Mouse (Mus musculus): ENCODE data around the gene Il17rc. TPM values are rescaled to one million over a fixed set of nuclear protein-coding genes. Genes with fewer than 3 reads are reported as not detected.
A peak's percentile ranks its signal among the peaks of the same experiment; 100 is the strongest.

The Il17rc gene
- 3.7 and 4.9 TPM in 2 replicates for polyA plus RNA-seq (2012; rRNA removed)

- Histone ChIP-seq H3K4me1 (ENCODE audit: control insufficient read depth, insufficient read depth, low read length) (peaks cover 7% of the 10 kb centered on the region), H3K36me3 (ENCODE audit: control insufficient read depth, insufficient read depth, low read length) (no peaks in the 10 kb centered on the region), H3K27me3 (ENCODE audit: control insufficient read depth, insufficient read depth, low read length) (no peaks in the 10 kb centered on the region), H3K4me3 (ENCODE audit: control insufficient read depth, low read depth, low read length) (no peak within 1 kb of the TSS; the same call in 1 of the 2 replicates), H3K27ac (ENCODE audit: control insufficient read depth, insufficient read depth, low read depth, low read length) (no peak within 1 kb of the TSS)
- TF ChIP-seq POLR2A (IDR thresholded peaks at IDR 0.05; ENCODE audit: control insufficient read depth, low read depth, low read length) (no peak), CTCF (IDR thresholded peaks at IDR 0.05; ENCODE audit: control insufficient read depth, insufficient read depth, insufficient replicate concordance, low read depth, low read length) (no peak)
These were observed at the start of gene Il17rc for GRCm38 (mm10) chr6:113471297-113471936. Gene Il17rc, plus strand, starts transcription at chr6:113471427.

GRCm38 (mm10) chr6:113423000-113423399 is 48.2 kb upstream of the Il17rc start:
- peaks cover 9% of the 10 kb centered on the region for H3K4me1 ChIP-seq (ENCODE audit: control insufficient read depth, insufficient read depth, low read length)
- no peak for TF ChIP-seq CTCF (IDR thresholded peaks at IDR 0.05; ENCODE audit: control insufficient read depth, insufficient read depth, insufficient replicate concordance, low read depth, low read length)
- TF ChIP-seq POLR2A (IDR thresholded peaks at IDR 0.05; ENCODE audit: control insufficient read depth, low read depth, low read length) = no peak
- no peaks in the 10 kb centered on the region for H3K36me3 ChIP-seq (ENCODE audit: control insufficient read depth, insufficient read depth, low read length)
- H3K4me3 ChIP-seq (ENCODE audit: control insufficient read depth, low read depth, low read length) = no peak overlapping the region
- H3K27me3 ChIP-seq (ENCODE audit: control insufficient read depth, insufficient read depth, low read length) = no peaks in the 10 kb centered on the region
- no peak overlapping the region for H3K27ac ChIP-seq (ENCODE audit: control insufficient read depth, insufficient read depth, low read depth, low read length)

- H3K27ac ChIP-seq (ENCODE audit: control insufficient read depth, insufficient read depth, low read depth, low read length) = no peak overlapping the region
- H3K36me3 ChIP-seq (ENCODE audit: control insufficient read depth, insufficient read depth, low read length) = no peaks in the 10 kb centered on the region
- no peak overlapping the region for H3K4me3 ChIP-seq (ENCODE audit: control insufficient read depth, low read depth, low read length)
- peaks cover 3% of the 10 kb centered on the region; the same call in 1 of the 2 replicates for H3K4me1 ChIP-seq (ENCODE audit: control insufficient read depth, insufficient read depth, low read length)
- TF ChIP-seq CTCF (IDR thresholded peaks at IDR 0.05; ENCODE audit: control insufficient read depth, insufficient read depth, insufficient replicate concordance, low read depth, low read length) = no peak
- no peaks in the 10 kb centered on the region for H3K27me3 ChIP-seq (ENCODE audit: control insufficient read depth, insufficient read depth, low read length)
These were observed 47.0 kb upstream of the Il17rc start for GRCm38 (mm10) chr6:113424187-113424586.

- no peaks in the 10 kb centered on the region for H3K27me3 ChIP-seq (ENCODE audit: control insufficient read depth, insufficient read depth, low read length)
- H3K36me3 ChIP-seq (ENCODE audit: control insufficient read depth, insufficient read depth, low read length) = no peaks in the 10 kb centered on the region
- TF ChIP-seq POLR2A (IDR thresholded peaks at IDR 0.05; ENCODE audit: control insufficient read depth, low read depth, low read length) (no peak), CTCF (IDR thresholded peaks at IDR 0.05; ENCODE audit: control insufficient read depth, insufficient read depth, insufficient replicate concordance, low read depth, low read length) (no peak)
- no peaks in the 10 kb centered on the region for H3K4me1 ChIP-seq (ENCODE audit: control insufficient read depth, insufficient read depth, low read length)
- H3K27ac ChIP-seq (ENCODE audit: control insufficient read depth, insufficient read depth, low read depth, low read length) = no peak overlapping the region
- H3K4me3 ChIP-seq (ENCODE audit: control insufficient read depth, low read depth, low read length) = no peak overlapping the region
These were observed 44.5 kb upstream of the Il17rc start for GRCm38 (mm10) chr6:113426696-113427095.

- Histone ChIP-seq H3K4me3 (ENCODE audit: control insufficient read depth, low read depth, low read length) (no peak overlapping the region), H3K36me3 (ENCODE audit: control insufficient read depth, insufficient read depth, low read length) (no peaks in the 10 kb centered on the region), H3K27me3 (ENCODE audit: control insufficient read depth, insufficient read depth, low read length) (no peaks in the 10 kb centered on the region), H3K27ac (ENCODE audit: control insufficient read depth, insufficient read depth, low read depth, low read length) (no peak overlapping the region), H3K4me1 (ENCODE audit: control insufficient read depth, insufficient read depth, low read length) (no peaks in the 10 kb centered on the region)
- TF ChIP-seq CTCF (IDR thresholded peaks at IDR 0.05; ENCODE audit: control insufficient read depth, insufficient read depth, insufficient replicate concordance, low read depth, low read length) (peak; percentile 71; the same call in 1 of the 2 replicates), POLR2A (IDR thresholded peaks at IDR 0.05; ENCODE audit: control insufficient read depth, low read depth, low read length) (no peak)
These were observed 43.8 kb upstream of the Il17rc start for GRCm38 (mm10) chr6:113427397-113427796.

GRCm38 (mm10) chr6:113428006-113428405 is 43.2 kb upstream of the Il17rc start:
- no peak for TF ChIP-seq POLR2A (IDR thresholded peaks at IDR 0.05; ENCODE audit: control insufficient read depth, low read depth, low read length)
- peak; percentile 10; the same call in 1 of the 2 replicates for TF ChIP-seq CTCF (IDR thresholded peaks at IDR 0.05; ENCODE audit: control insufficient read depth, insufficient read depth, insufficient replicate concordance, low read depth, low read length)
- Histone ChIP-seq H3K4me1 (ENCODE audit: control insufficient read depth, insufficient read depth, low read length) (no peaks in the 10 kb centered on the region; the same call in 1 of the 2 replicates), H3K27me3 (ENCODE audit: control insufficient read depth, insufficient read depth, low read length) (no peaks in the 10 kb centered on the region), H3K4me3 (ENCODE audit: control insufficient read depth, low read depth, low read length) (no peak overlapping the region), H3K27ac (ENCODE audit: control insufficient read depth, insufficient read depth, low read depth, low read length) (no peak overlapping the region), H3K36me3 (ENCODE audit: control insufficient read depth, insufficient read depth, low read length) (no peaks in the 10 kb centered on the region)

- Histone ChIP-seq H3K27ac (ENCODE audit: control insufficient read depth, insufficient read depth, low read depth, low read length) (no peak overlapping the region), H3K4me3 (ENCODE audit: control insufficient read depth, low read depth, low read length) (no peak overlapping the region), H3K4me1 (ENCODE audit: control insufficient read depth, insufficient read depth, low read length) (no peaks in the 10 kb centered on the region; the same call in 1 of the 2 replicates), H3K36me3 (ENCODE audit: control insufficient read depth, insufficient read depth, low read length) (no peaks in the 10 kb centered on the region), H3K27me3 (ENCODE audit: control insufficient read depth, insufficient read depth, low read length) (no peaks in the 10 kb centered on the region)
- TF ChIP-seq CTCF (IDR thresholded peaks at IDR 0.05; ENCODE audit: control insufficient read depth, insufficient read depth, insufficient replicate concordance, low read depth, low read length) = no peak
- TF ChIP-seq POLR2A (IDR thresholded peaks at IDR 0.05; ENCODE audit: control insufficient read depth, low read depth, low read length) = no peak
These were observed 41.3 kb upstream of the Il17rc start for GRCm38 (mm10) chr6:113429965-113430364.

Data from testis, adult 2 months (tissue).